8 mouse cellular contexts compared by ENCODE assay signal in genomic region chr5:137745214-137746171, GRCm38 (mm10). TPM values are rescaled to one million over a fixed set of nuclear protein-coding genes. Genes with fewer than 3 reads are reported as not detected.
DNase-seq lines count a peak whose midpoint lies in the region; ATAC-seq and TF ChIP-seq lines count a peak whose summit lies in the region.

TSS of gene Tsc22d4 (plus strand) at chr5:137745730.

- H3K4me2 ChIP-seq in embryonic facial prominence, embryonic 14.5 days (ENCODE audit: low read depth, low read length): peak within 1 kb of the TSS; percentile 96
- H3K4me2 ChIP-seq in limb, embryonic 14.5 days (replicated peaks; ENCODE audit: low read depth, low read length, severe bottlenecking): peak within 1 kb of the TSS; percentile 97
- H3K4me2 ChIP-seq in midbrain, embryonic 16.5 days (ENCODE audit: low read length): peak within 1 kb of the TSS; percentile 96

- peaks cover 2% of the 10 kb centered on the region; the same call in 1 of the 2 replicates for H3K4me1 ChIP-seq in bone marrow, adult 2 months (ENCODE audit: control insufficient read depth, insufficient read depth, low read length)
- H3K4me1 ChIP-seq in embryonic facial prominence, embryonic 14.5 days (ENCODE audit: control insufficient read depth, insufficient read depth, low read length): peaks cover 27% of the 10 kb centered on the region
- peaks cover 6% of the 10 kb centered on the region for H3K4me1 ChIP-seq in heart, adult 2 months (ENCODE audit: control insufficient read depth, insufficient read depth, low read length)
- H3K4me1 ChIP-seq in limb, embryonic 14.5 days (ENCODE audit: control insufficient read depth, insufficient read depth, low read length): peaks cover 24% of the 10 kb centered on the region
- peaks cover 37% of the 10 kb centered on the region for H3K4me1 ChIP-seq in midbrain, embryonic 16.5 days (ENCODE audit: control insufficient read depth, insufficient read depth, low read length)

- DNase-seq in B cell, adult 2 months: peak; percentile 82 to 85
- DNase-seq in embryonic facial prominence, embryonic 14.5 days (ENCODE audit: low spot score): peak; percentile 98
- peak; percentile 93 to 97 for DNase-seq in heart, adult 2 months
- peak; percentile 90 to 94 for DNase-seq in kidney, adult 8-10 months
- DNase-seq in limb, embryonic 14.5 days (ENCODE audit: low spot score): peak; percentile 93
- peak; percentile 94 for DNase-seq in spleen, postnatal 10 days (ENCODE audit: low spot score in 2 of 2)

- no peak for TF ChIP-seq CTCF in bone marrow, adult 2 months (IDR thresholded peaks at IDR 0.05; ENCODE audit: control insufficient read depth, insufficient read depth, low read length)
- no peak for TF ChIP-seq CTCF in heart, adult 2 months (IDR thresholded peaks at IDR 0.05)

- under 1% methylated on average over 28 of the region's 28 CpGs for WGBS in bone marrow, adult 2 months
- 2% methylated on average over 26 of the region's 28 CpGs for WGBS in embryonic facial prominence, embryonic 14.5 days
- 3% methylated on average over 28 of the region's 28 CpGs for WGBS in heart, adult 2 months
- WGBS in limb, embryonic 14.5 days: 2% methylated on average over 28 of the region's 28 CpGs
- WGBS in midbrain, embryonic 16.5 days: 4% methylated on average over 28 of the region's 28 CpGs

- intact Hi-C loops in heart, adult 2 months (cut with DNase I): loop anchor here (5.0 kb wide), 2 partner anchors 213 to 233 kb away; partner anchors contain the start of genes Epo and Gnb2

- peak; percentile 95 for TF ChIP-seq POLR2A in bone marrow, adult 2 months (IDR thresholded peaks at IDR 0.05; ENCODE audit: borderline replicate concordance, control insufficient read depth, low read depth, low read length)
- peak; percentile 98 for TF ChIP-seq POLR2A in heart, adult 2 months (IDR thresholded peaks at IDR 0.05; ENCODE audit: insufficient read depth, low read depth, low read length)
- TF ChIP-seq POLR2A in limb, embryonic 14.5 days (IDR thresholded peaks at IDR 0.05; ENCODE audit: borderline replicate concordance, extremely low read depth, insufficient read depth, insufficient read length): no peak

- peak within 1 kb of the TSS; percentile 84 for H3K9ac ChIP-seq in embryonic facial prominence, embryonic 14.5 days (ENCODE audit: low read depth, low read length)
- peak within 1 kb of the TSS; percentile 87 for H3K9ac ChIP-seq in heart, adult 2 months (ENCODE audit: low read depth, low read length)
- peak within 1 kb of the TSS; percentile 73 for H3K9ac ChIP-seq in limb, embryonic 14.5 days (ENCODE audit: low read depth, low read length, severe bottlenecking)
- H3K9ac ChIP-seq in midbrain, embryonic 16.5 days (ENCODE audit: low read depth, low read length): peak within 1 kb of the TSS; percentile 82

- ATAC-seq in embryonic facial prominence, embryonic 14.5 days (ENCODE audit: low read depth): peak; percentile 88
- peak; percentile 88 for ATAC-seq in limb, embryonic 14.5 days (ENCODE audit: low FRiP score, low read depth)
- ATAC-seq in midbrain, embryonic 16.5 days: peak; percentile 75

- peak within 1 kb of the TSS; percentile 94 for H3K4me3 ChIP-seq in bone marrow, adult 2 months (replicated peaks; ENCODE audit: control insufficient read depth, low read depth, low read length)
- H3K4me3 ChIP-seq in embryonic facial prominence, embryonic 14.5 days (ENCODE audit: low read depth, low read length): peak within 1 kb of the TSS; percentile 79
- peak within 1 kb of the TSS; percentile 59 for H3K4me3 ChIP-seq in heart, adult 2 months
- peak within 1 kb of the TSS; percentile 66 for H3K4me3 ChIP-seq in limb, embryonic 14.5 days (replicated peaks; ENCODE audit: low read length)
- peak within 1 kb of the TSS; percentile 64 for H3K4me3 ChIP-seq in midbrain, embryonic 16.5 days (ENCODE audit: low read depth, low read length)

- no peaks in the 10 kb centered on the region for H3K27me3 ChIP-seq in embryonic facial prominence, embryonic 14.5 days (replicated peaks; ENCODE audit: control insufficient read depth, insufficient read depth, low read length)
- no peaks in the 10 kb centered on the region for H3K27me3 ChIP-seq in heart, adult 2 months (ENCODE audit: control insufficient read depth, insufficient read depth, low read length)
- H3K27me3 ChIP-seq in limb, embryonic 14.5 days (ENCODE audit: control insufficient read depth, insufficient read depth, low read length): no peaks in the 10 kb centered on the region
- no peaks in the 10 kb centered on the region for H3K27me3 ChIP-seq in midbrain, embryonic 16.5 days (ENCODE audit: control insufficient read depth, insufficient read depth, low read depth, low read length)

- H3K36me3 ChIP-seq in embryonic facial prominence, embryonic 14.5 days (ENCODE audit: control insufficient read depth, insufficient read depth, low read length): peaks cover 9% of the 10 kb centered on the region
- H3K36me3 ChIP-seq in heart, adult 2 months (ENCODE audit: control insufficient read depth, insufficient read depth, low read length): peaks cover 2% of the 10 kb centered on the region; the same call in 1 of the 2 replicates
- H3K36me3 ChIP-seq in limb, embryonic 14.5 days (ENCODE audit: control insufficient read depth, insufficient read depth, low read length): peaks cover 2% of the 10 kb centered on the region; the same call in 1 of the 2 replicates
- H3K36me3 ChIP-seq in midbrain, embryonic 16.5 days (ENCODE audit: control insufficient read depth, insufficient read depth, low read length): no peaks in the 10 kb centered on the region

- H3K27ac ChIP-seq in bone marrow, adult 2 months (ENCODE audit: control insufficient read depth, insufficient read depth, low read depth, low read length, poor library complexity): peak within 1 kb of the TSS; percentile 99
- H3K27ac ChIP-seq in embryonic facial prominence, embryonic 14.5 days (replicated peaks; ENCODE audit: low read depth, low read length): peak within 1 kb of the TSS; percentile 95
- H3K27ac ChIP-seq in heart, adult 2 months: peak within 1 kb of the TSS; percentile 99
- peak within 1 kb of the TSS; percentile 86 for H3K27ac ChIP-seq in limb, embryonic 14.5 days (replicated peaks; ENCODE audit: low read depth, low read length)
- peak within 1 kb of the TSS; percentile 87 for H3K27ac ChIP-seq in midbrain, embryonic 16.5 days (ENCODE audit: low read length)

- no peaks in the 10 kb centered on the region for H3K79me2 ChIP-seq in heart, adult 2 months (replicated peaks; ENCODE audit: control insufficient read depth, insufficient read depth, low read length)

- H3K9me3 ChIP-seq in embryonic facial prominence, embryonic 14.5 days (ENCODE audit: control insufficient read depth, low read length): no peaks in the 10 kb centered on the region
- no peaks in the 10 kb centered on the region for H3K9me3 ChIP-seq in limb, embryonic 14.5 days (ENCODE audit: control insufficient read depth, low read length)
- no peaks in the 10 kb centered on the region for H3K9me3 ChIP-seq in midbrain, embryonic 16.5 days (replicated peaks; ENCODE audit: control insufficient read depth, low read length, poor library complexity, severe bottlenecking)

- peak; percentile 94 for TF ChIP-seq EP300 in heart, adult 2 months (IDR thresholded peaks at IDR 0.05; ENCODE audit: insufficient read depth, low read depth, low read length)

RNA-seq across cellular contexts. Expression of gene Tsc22d4, which starts in this region (rescaled TPM):
- polyA plus RNA-seq in bone marrow, adult 2 months (2011; ENCODE audit: insufficient read depth, insufficient read length, low replicate concordance, missing spikeins): 143 and 144 TPM in 2 replicates
- polyA plus RNA-seq in embryonic facial prominence, embryonic 14.5 days (2014; fragmentation: Nextera tagmentation; extraction: Ambion mirVana): 134 and 141 TPM in 2 replicates
- 100 to 1,000 TPM; 254 to 258 TPM for total RNA-seq in heart, adult 2 months (2021)
- polyA plus RNA-seq in heart, adult 2 months (2012; rRNA removed): 223 and 251 TPM in 2 replicates
- polyA plus RNA-seq in limb, embryonic 14.5 days (2012; rRNA removed): 89.1 and 111 TPM in 2 replicates
- 151 and 164 TPM in 2 replicates for polyA plus RNA-seq in limb, embryonic 14.5 days (2014; fragmentation: Nextera tagmentation; extraction: Ambion mirVana)
- 55.4 and 74.1 TPM in 2 replicates for polyA plus RNA-seq in midbrain, embryonic 16.5 days (2015; fragmentation: Nextera tagmentation; extraction: Ambion mirVana)

Comparison
In these comparisons a context has a peak if more than half of its experiments do, and no peak if none do; other contexts are left out.
1. Peak in every context shown above with its lines: DNase-seq, ATAC-seq, H3K4me3 ChIP-seq and H3K27ac ChIP-seq.